Mouse (Mus musculus): Measurements from ENCODE around the gene Edrf1. TPM values are rescaled to one million over a fixed set of nuclear protein-coding genes. Genes with fewer than 3 reads are reported as not detected.
A peak's percentile ranks its signal among the peaks of the same experiment; 100 is the strongest.

Edrf1 gene
- polyA plus RNA-seq, 1 experiment from 2014 or later, result 25.9 TPM

DNA sequence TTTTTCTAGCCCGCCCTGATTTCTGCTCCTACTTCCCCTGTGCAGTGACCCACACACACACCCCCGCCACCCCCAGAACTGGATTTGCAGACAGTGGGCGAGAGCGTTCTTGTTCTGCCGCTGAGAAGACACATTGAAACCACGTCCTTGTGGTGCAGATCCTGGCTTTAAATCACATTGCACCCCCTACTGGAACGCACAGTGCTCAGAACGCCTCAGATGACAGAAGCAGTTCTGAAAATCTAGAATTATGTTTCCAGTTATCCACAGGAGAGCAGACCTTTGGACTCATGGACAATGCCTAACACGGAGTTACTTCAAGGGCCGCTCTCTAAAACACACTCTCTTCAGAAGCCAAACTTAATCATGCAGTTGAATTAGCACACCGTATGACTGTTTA is 16.6 kb upstream of the Edrf1 start:
- no peaks in the 10 kb centered on the region for H3K36me3 ChIP-seq
- no peak overlapping the region for H3K4me2 ChIP-seq (replicated peaks)
- H3K27ac ChIP-seq (replicated peaks), result no peak overlapping the region
- H3K27me3 ChIP-seq, result no peaks in the 10 kb centered on the region
- no peak overlapping the region for H3K9ac ChIP-seq (replicated peaks)
- peak; percentile 74; the same call in 1 of the 2 replicates for ATAC-seq (replicated peaks)
- H3K4me1 ChIP-seq, result peaks cover 9% of the 10 kb centered on the region
- H3K4me3 ChIP-seq, result no peak overlapping the region
- H3K9me3 ChIP-seq, result no peaks in the 10 kb centered on the region
- 46% methylated on average over 11 of the region's 11 CpGs for WGBS

DNA sequence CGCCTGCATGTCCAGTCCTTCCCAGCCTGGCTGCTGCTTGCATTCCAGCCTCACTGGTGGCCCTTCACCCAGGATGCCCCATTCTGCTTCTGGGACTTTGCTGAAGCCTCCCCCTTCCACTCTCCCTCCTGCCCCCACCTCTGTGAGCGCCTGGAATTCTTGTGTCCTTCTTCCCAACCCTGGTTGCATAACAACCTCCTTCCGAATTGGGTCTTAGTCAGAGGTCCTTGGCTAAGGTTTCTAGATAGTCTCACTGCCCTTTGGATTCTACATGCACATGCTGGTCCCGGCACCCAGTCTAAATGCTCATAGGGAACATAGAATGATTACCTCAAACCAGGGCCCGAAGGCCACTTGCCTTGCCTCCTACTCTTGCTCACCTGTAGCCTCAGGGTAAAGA is 14.1 kb upstream of the Edrf1 start:
- no peak overlapping the region for H3K4me3 ChIP-seq
- H3K9ac ChIP-seq (replicated peaks), result no peak overlapping the region

DNA sequence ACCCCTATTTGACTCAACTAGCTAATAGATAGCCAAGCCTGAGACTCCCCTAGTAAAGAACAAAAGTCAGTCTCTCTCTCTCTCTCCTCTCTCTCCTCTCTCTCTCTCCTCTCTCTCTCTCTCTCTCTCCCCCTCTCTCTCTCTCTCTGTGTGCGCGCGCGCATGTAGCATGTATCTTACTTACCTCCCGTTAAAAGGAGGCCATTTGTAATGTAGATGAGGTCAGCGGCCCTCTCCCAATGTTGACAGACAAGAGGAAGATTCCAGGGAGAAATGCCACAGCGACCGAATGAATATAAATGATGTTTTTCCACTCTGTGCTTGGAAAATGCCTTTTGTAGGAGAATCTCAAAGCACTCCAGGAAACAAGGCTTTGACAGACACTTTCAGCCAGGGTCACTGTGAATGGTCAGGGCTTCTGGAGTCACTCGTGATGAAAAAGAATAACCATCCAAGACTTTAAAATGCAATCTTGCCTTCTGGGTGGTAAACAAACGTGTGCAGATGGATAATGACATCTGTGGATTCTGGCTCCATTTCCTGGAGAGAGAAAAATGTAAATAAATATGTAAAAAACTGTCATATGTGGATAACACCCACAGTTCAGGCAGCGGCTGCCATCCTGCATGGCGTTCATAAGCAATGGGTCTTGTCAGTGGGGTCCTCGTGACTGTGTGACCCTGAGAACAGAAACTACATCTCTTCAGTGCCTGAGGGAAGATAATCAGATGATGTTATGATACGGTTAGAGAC is 10.0 kb upstream of the Edrf1 start:
- Histone ChIP-seq H3K27ac (replicated peaks) (peak overlapping the region; percentile 44; the same call in 1 of the 2 replicates), H3K4me3 (no peak overlapping the region), H3K9me3 (no peaks in the 10 kb centered on the region), H3K36me3 (no peaks in the 10 kb centered on the region), H3K4me2 (replicated peaks) (no peak overlapping the region), H3K9ac (replicated peaks) (no peak overlapping the region), H3K27me3 (no peaks in the 10 kb centered on the region), H3K4me1 (peaks cover 8% of the 10 kb centered on the region)
- ATAC-seq (replicated peaks), result no peak
- WGBS, result 45% methylated on average over 13 of the region's 14 CpGs

More for the DNA sequence above, 14.1 kb upstream of the Edrf1 start:
- whole genome bisulfite sequencing, result 84% methylated on average over 5 of the region's 5 CpGs
- no peaks in the 10 kb centered on the region for H3K27me3 ChIP-seq
- no peaks in the 10 kb centered on the region for H3K36me3 ChIP-seq
- H3K9me3 ChIP-seq, result no peaks in the 10 kb centered on the region
- ATAC-seq (replicated peaks), result no peak
- H3K4me1 ChIP-seq, result peaks cover 16% of the 10 kb centered on the region
- no peak overlapping the region for H3K27ac ChIP-seq (replicated peaks)
- H3K4me2 ChIP-seq (replicated peaks), result no peak overlapping the region

DNA sequence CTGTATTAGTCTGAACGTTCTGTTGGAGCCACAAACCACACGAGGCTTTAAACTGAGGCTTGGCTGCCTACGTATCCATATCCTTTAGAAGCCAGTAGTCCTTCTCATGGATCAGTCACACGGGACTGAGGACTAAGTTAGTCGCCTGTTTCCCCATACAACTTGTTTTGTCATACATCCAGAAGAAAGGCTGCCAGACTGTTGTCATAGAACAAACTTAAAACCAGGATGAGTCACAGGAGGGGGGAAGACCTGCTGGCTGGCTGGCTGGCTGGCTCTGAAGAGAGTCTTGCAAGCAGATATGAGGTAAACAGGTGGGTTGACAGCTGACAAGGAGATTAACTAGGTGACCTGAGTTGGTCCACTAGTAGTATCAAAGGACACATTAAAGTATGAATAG is 6.5 kb upstream of the Edrf1 start:
- WGBS, result 81% methylated on average over 5 of the region's 5 CpGs
- Histone ChIP-seq H3K9me3 (no peaks in the 10 kb centered on the region), H3K9ac (replicated peaks) (no peak overlapping the region), H3K4me1 (peaks cover 8% of the 10 kb centered on the region), H3K4me2 (replicated peaks) (no peak overlapping the region), H3K4me3 (no peak overlapping the region), H3K27me3 (no peaks in the 10 kb centered on the region), H3K27ac (replicated peaks) (no peak overlapping the region), H3K36me3 (no peaks in the 10 kb centered on the region)
- ATAC-seq (replicated peaks), result no peak

DNA sequence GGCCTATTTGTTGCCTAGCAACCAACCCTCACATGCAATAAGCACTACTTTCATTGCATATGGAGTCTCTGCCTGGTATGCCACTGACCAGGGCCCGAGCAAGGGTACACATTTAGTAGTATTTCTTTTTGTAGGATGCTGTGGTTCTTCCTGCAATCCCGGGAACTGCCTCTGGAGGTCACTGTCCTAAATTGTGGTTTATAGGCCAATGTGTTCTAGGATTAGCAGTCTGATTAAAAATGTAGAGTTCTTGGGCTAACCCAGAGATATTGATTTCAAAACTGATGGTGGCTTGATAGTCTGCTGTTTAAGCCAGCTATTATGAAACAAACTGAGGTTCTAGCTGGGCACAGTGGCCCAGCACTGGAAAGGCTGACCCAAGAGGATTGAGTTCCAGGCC is 4.9 kb upstream of the Edrf1 start:
- no peak overlapping the region for H3K27ac ChIP-seq (replicated peaks)
- no peak overlapping the region for H3K4me3 ChIP-seq
- H3K4me2 ChIP-seq (replicated peaks), result no peak overlapping the region
- peaks cover 7% of the 10 kb centered on the region for H3K4me1 ChIP-seq
- H3K9me3 ChIP-seq, result no peaks in the 10 kb centered on the region
- no peaks in the 10 kb centered on the region for H3K36me3 ChIP-seq
- WGBS, result 22% methylated on average over 2 of the region's 2 CpGs
- no peaks in the 10 kb centered on the region for H3K27me3 ChIP-seq
- H3K9ac ChIP-seq (replicated peaks), result no peak overlapping the region
- no peak for ATAC-seq (replicated peaks)

DNA sequence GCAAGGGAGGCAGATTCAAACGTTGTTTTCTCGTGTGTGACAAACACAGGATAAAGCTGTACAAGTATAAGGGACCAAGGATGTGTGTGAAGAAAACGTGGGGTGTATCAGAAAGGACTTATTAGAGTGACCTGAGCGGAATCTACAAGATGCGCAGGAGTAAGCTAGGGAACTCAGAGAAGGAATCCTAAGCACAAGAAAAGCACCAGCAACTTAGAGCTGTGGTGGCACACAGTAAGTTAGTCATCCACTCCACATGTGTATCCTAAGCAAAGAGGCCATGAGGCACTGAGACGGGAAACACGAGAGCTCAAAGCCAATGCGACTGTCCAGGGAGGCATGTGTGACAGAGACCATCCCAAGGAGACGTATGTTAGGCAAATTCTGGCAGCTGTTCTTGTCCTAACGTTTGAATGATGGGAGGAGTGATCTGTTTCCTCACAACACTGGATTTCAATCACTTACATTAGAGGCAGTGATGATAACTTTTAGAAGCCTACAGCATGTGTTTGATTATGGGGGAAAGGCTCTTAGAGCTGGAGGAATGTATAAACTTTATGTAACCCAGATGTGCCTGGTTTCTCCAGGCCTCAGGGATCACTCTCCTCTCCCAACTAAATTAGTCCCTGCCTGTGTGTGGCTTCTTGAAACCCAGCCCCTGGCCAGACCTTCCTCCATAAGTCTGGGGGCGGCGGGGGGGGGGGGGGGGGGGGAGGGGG is 2.3 kb upstream of the Edrf1 start:
- no peak for ATAC-seq (replicated peaks)
- no peak overlapping the region for H3K4me3 ChIP-seq
- peaks cover 3% of the 10 kb centered on the region; the same call in 1 of the 2 replicates for H3K36me3 ChIP-seq
- WGBS, result 49% methylated on average over 12 of the region's 12 CpGs
- H3K4me2 ChIP-seq (replicated peaks), result no peak overlapping the region
- H3K27ac ChIP-seq (replicated peaks), result no peak overlapping the region
- no peak overlapping the region for H3K9ac ChIP-seq (replicated peaks)
- H3K27me3 ChIP-seq, result no peaks in the 10 kb centered on the region
- no peaks in the 10 kb centered on the region for H3K9me3 ChIP-seq
- H3K4me1 ChIP-seq, result peaks cover 18% of the 10 kb centered on the region

DNA sequence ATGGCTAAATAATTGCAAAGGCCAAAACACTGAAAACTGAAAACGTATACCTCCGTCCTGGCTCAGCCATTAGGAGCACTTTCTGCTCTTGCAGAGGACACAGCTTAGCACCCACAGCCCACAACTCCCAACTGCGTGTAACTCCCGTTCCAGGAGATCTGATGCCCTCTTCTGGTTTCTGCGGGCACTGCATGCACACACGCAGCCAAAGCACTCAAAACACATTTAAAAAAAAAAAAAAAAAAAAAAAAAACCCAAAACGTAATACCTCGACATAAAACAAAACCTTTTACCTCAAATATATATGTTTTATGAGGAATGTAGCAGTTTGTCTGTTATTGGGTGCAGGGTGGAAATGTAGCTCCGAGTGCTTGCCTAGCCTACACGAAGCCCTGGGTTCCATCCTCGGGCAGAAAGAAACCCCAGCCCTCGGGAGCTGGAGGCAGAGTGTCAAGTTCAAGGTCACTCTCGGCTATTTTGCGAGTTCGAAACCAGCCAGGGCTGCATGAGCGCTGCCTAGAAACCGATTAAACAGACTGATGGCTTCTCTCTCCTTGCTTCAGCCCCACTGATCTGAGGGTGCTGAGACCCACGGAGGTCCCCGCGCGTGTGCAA is 498 bp upstream of the Edrf1 start:
- Histone ChIP-seq H3K9ac (replicated peaks) (peak overlapping the region; percentile 89), H3K4me1 (peaks cover 18% of the 10 kb centered on the region), H3K27me3 (no peaks in the 10 kb centered on the region), H3K9me3 (no peaks in the 10 kb centered on the region), H3K4me2 (replicated peaks) (peak overlapping the region; percentile 89), H3K36me3 (peaks cover 14% of the 10 kb centered on the region), H3K27ac (replicated peaks) (peak overlapping the region; percentile 93), H3K4me3 (peak overlapping the region; percentile 78)
- 2% methylated on average over 21 of the region's 21 CpGs for WGBS
- peak; percentile 56 for ATAC-seq (replicated peaks)

DNA sequence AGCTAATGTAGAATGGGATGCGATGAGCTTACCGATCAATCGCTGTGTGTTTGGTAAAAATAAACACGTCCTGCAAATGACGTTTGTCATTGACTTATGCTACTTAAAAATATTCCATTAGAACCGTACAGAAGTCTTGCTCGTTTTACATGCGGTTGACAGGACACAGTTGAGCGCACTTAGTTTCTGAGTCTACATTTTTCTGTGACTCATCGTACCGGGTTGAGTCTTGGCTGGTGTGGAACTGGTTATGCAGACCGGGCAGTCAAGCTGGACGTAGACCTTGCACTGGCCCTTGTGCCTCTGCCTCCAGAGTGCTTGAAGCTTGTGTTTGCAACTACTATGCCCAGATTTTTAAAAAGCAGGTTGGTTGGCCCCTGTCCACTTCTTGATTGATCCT is 963 bp downstream of the Edrf1 start:
- peak overlapping the region; percentile 89 for H3K4me2 ChIP-seq (replicated peaks)
- peaks cover 18% of the 10 kb centered on the region for H3K4me1 ChIP-seq
- 16% methylated on average over 13 of the region's 13 CpGs for WGBS
- H3K4me3 ChIP-seq, result peak overlapping the region; percentile 78
- no peaks in the 10 kb centered on the region for H3K27me3 ChIP-seq
- H3K9me3 ChIP-seq, result no peaks in the 10 kb centered on the region
- peaks cover 29% of the 10 kb centered on the region for H3K36me3 ChIP-seq
- H3K9ac ChIP-seq (replicated peaks), result peak overlapping the region; percentile 89
- ATAC-seq (replicated peaks), result no peak
- H3K27ac ChIP-seq (replicated peaks), result 0 out of 2 replicates have a peak overlapping the region, but pooled peaks have one; percentile 93

DNA sequence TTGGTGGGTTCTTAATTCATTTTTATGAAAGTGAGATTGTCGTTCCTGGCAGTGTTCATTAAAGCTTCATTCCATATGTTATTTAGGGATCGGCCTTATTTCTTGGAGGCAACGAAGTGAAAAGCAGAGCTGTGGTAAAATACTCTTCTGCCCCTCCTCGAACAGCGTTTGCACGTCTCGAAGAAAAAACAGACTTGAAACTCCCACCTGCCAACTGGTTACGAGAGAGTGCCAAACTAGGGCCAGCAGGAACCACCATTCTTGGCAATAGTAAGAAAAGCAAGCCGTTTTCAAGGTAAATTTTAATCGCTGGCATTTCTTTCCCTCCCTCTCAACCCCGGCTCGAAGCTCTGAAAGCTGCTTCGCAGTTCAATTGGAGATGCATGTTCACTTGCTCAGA is 1.5 kb downstream of the Edrf1 start:
- Histone ChIP-seq H3K4me2 (replicated peaks) (peak overlapping the region; percentile 89), H3K36me3 (peaks cover 34% of the 10 kb centered on the region), H3K27ac (replicated peaks) (no peak overlapping the region), H3K9ac (replicated peaks) (no peak overlapping the region), H3K4me1 (peaks cover 18% of the 10 kb centered on the region), H3K27me3 (no peaks in the 10 kb centered on the region), H3K4me3 (peak overlapping the region; percentile 78; the same call in 1 of the 2 replicates), H3K9me3 (no peaks in the 10 kb centered on the region)
- no peak for ATAC-seq (replicated peaks)
- 79% methylated on average over 13 of the region's 13 CpGs for WGBS

DNA sequence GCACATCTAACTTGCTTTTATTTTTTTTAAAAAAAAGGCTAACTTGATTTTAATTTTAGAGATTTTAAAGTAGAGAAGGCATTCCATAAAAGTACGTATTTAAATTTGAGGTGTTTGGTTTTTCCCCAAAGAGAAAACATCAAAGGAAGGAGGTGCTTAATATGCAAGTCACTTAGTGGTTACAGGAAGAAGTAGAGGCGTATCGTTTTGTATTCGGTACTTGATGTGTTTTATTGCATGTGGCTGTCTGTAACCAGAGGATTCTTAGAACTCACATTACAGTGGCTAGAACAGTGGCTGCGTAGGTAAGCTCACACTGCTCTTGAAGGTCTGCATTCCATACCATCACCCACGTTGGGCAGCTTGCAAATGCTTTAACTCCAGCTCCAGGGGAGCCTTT is 8.4 kb downstream of the Edrf1 start:
- ATAC-seq (replicated peaks), result no peak
- H3K27ac ChIP-seq (replicated peaks), result no peak overlapping the region
- no peaks in the 10 kb centered on the region for H3K9me3 ChIP-seq
- peaks cover 89% of the 10 kb centered on the region for H3K36me3 ChIP-seq
- no peaks in the 10 kb centered on the region for H3K4me1 ChIP-seq
- H3K27me3 ChIP-seq, result no peaks in the 10 kb centered on the region
- no peak overlapping the region for H3K4me3 ChIP-seq
- H3K9ac ChIP-seq (replicated peaks), result no peak overlapping the region
- WGBS, result 87% methylated on average over 6 of the region's 6 CpGs
- H3K4me2 ChIP-seq (replicated peaks), result no peak overlapping the region

DNA sequence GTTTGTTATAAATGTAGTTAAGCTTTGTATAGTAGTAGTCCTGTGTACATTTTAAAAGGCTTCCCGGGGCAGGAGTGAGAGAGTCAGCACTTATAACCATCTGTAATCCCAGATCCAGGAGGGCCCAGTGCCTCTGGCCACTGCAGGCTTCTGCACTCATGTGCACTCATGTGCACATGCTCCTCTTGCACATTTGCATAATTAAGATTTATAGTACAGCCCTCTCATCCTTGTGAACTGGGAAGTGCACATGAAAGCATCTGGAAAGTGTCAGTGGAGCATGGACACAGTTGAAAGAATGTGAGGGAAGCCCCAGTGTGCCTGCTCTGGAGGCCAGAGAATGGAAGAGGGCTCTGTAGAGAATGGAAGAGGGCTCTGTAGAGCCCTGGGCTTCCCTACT is 25.1 kb downstream of the Edrf1 start:
- H3K4me3 ChIP-seq, result no peak overlapping the region
- no peak overlapping the region for H3K4me2 ChIP-seq (replicated peaks)
- peaks cover 98% of the 10 kb centered on the region for H3K36me3 ChIP-seq
- 83% methylated on average over 1 of the region's 1 CpGs for WGBS
- H3K27me3 ChIP-seq, result no peaks in the 10 kb centered on the region
- no peaks in the 10 kb centered on the region for H3K9me3 ChIP-seq
- no peaks in the 10 kb centered on the region for H3K4me1 ChIP-seq
- no peak overlapping the region for H3K27ac ChIP-seq (replicated peaks)
- H3K9ac ChIP-seq (replicated peaks), result no peak overlapping the region
- ATAC-seq (replicated peaks), result no peak

DNA sequence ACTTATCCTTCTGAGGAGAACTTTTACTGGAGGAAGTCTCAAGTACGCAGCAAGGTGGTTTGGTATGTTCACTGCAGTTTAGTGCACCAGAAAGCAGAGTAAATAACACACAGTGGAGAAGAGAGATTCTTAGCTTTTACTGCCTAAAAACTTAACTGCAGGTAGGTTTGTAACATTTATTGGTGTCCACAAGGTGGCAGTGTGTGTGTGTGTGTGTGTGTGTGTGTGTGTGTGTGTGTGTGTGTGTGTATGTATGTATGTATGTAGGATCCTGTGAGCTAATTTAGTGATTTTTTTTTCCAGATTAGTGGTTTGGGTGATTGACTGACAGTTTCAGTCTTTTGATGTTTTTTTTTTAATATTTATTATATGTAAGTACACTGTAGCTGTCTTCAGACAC is 31.7 kb downstream of the Edrf1 start:
- peaks cover 84% of the 10 kb centered on the region for H3K36me3 ChIP-seq
- no peak for ATAC-seq (replicated peaks)
- 93% methylated on average over 1 of the region's 1 CpGs for WGBS
- H3K4me1 ChIP-seq, result no peaks in the 10 kb centered on the region
- H3K4me3 ChIP-seq, result no peak overlapping the region
- no peaks in the 10 kb centered on the region for H3K9me3 ChIP-seq
- no peak overlapping the region for H3K27ac ChIP-seq (replicated peaks)
- H3K27me3 ChIP-seq, result no peaks in the 10 kb centered on the region
- no peak overlapping the region for H3K9ac ChIP-seq (replicated peaks)
- no peak overlapping the region for H3K4me2 ChIP-seq (replicated peaks)
